9 mouse cellular contexts compared by ENCODE assay signal in the genomic region with DNA sequence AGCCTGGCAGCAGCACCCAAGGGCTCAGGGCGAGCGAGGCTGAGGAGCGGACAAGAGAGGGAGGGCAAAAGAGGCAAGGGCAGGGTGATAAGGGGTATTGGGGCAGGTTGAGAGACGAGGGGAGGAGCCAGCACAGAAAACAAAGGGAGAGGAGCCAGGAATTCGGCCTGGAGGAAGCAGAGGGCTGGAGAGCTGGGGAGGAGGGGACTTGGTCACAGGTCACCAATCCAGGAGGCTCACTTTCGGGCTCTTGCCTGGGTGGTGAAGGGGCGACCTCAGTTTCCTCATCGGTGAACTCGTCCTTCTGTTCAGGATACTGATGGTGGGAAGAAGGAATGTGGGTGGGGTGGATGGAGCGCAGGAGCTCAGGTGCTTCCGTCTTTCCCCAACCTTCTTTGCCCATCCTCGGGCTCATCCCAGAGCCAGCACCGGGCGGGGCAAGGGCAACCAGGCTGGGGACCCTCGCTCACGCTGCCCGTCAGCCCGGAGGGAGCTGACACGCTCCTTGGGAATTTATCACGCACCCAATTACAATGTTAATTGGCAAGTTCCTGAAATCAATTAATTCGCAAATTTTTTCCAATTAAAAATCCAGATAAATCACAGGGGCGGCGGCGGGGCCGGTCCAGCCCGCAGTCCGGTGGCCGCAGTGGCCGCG. TPM values are rescaled to one million over a fixed set of nuclear protein-coding genes. Genes with fewer than 3 reads are reported as not detected.
DNase-seq lines count a peak whose midpoint lies in the region; ATAC-seq and TF ChIP-seq lines count a peak whose summit lies in the region.
"Had no signal": no experiment of that assay in that cellular context is flagged by ENCODE, and none has a peak within 500 bp of the region (broad histone marks: within the 10 kb centered on the region; RNA-seq: fewer than 3 reads in every experiment).

No protein-coding gene starts in this region.

- no peak for ATAC-seq in kidney, embryonic 16.5 days (ENCODE audit: low FRiP score, low TSS enrichment)
- ATAC-seq in embryonic facial prominence, embryonic 13.5 days (ENCODE audit: insufficient number of reproducible peaks, insufficient read depth, low FRiP score, low TSS enrichment, low read depth) = no peak
- no peak for ATAC-seq in intestine, embryonic 15.5 days
- no peak for ATAC-seq in midbrain, postnatal 0 days (ENCODE audit: low FRiP score)

- H3K9ac ChIP-seq in kidney, embryonic 16.5 days (replicated peaks; ENCODE audit: low read length) = peak overlapping the region; percentile 51
- peak overlapping the region; percentile 66 for H3K9ac ChIP-seq in embryonic facial prominence, embryonic 13.5 days
- peak overlapping the region; percentile 21; the same call in 1 of the 2 replicates for H3K9ac ChIP-seq in intestine, embryonic 15.5 days
- peak overlapping the region; percentile 50 for H3K9ac ChIP-seq in midbrain, postnatal 0 days (replicated peaks; ENCODE audit: low read length, poor library complexity, severe bottlenecking)

- H3K9me3 ChIP-seq in kidney, embryonic 16.5 days (ENCODE audit: low read length) = no peaks in the 10 kb centered on the region
- H3K9me3 ChIP-seq in embryonic facial prominence, embryonic 13.5 days = no peaks in the 10 kb centered on the region
- H3K9me3 ChIP-seq in intestine, embryonic 15.5 days = no peaks in the 10 kb centered on the region
- no peaks in the 10 kb centered on the region for H3K9me3 ChIP-seq in midbrain, postnatal 0 days (ENCODE audit: low read length)

- DNase-seq in kidney, adult 9 months = no peak
- DNase-seq in midbrain, postnatal 0 days (ENCODE audit: low spot score) = no peak
- DNase-seq in thymus, postnatal 4 days = no peak
- DNase-seq in natural killer cell, adult 2 months (ENCODE audit: low spot score in 2 of 2) = no peak
- DNase-seq in left cerebral cortex, postnatal 4 days = no peak
- DNase-seq: cerebellum, postnatal 25 days had no signal

- peaks cover 83% of the 10 kb centered on the region for H3K27me3 ChIP-seq in kidney, embryonic 16.5 days (ENCODE audit: insufficient read depth, low read length)
- H3K27me3 ChIP-seq in embryonic facial prominence, embryonic 13.5 days = peaks cover 83% of the 10 kb centered on the region
- peaks cover 47% of the 10 kb centered on the region for H3K27me3 ChIP-seq in intestine, embryonic 15.5 days (replicated peaks)
- peaks cover 43% of the 10 kb centered on the region for H3K27me3 ChIP-seq in midbrain, postnatal 0 days (ENCODE audit: insufficient read depth, low read length)

- H3K36me3 ChIP-seq in kidney, embryonic 16.5 days (ENCODE audit: insufficient read depth, low read length) = no peaks in the 10 kb centered on the region
- no peaks in the 10 kb centered on the region for H3K36me3 ChIP-seq in embryonic facial prominence, embryonic 13.5 days
- H3K36me3 ChIP-seq in intestine, embryonic 15.5 days = no peaks in the 10 kb centered on the region
- no peaks in the 10 kb centered on the region for H3K36me3 ChIP-seq in midbrain, postnatal 0 days (ENCODE audit: insufficient read depth, low read length)

- TF ChIP-seq CTCF in midbrain, postnatal 0 days (IDR thresholded peaks at IDR 0.05) = no peak

- H3K4me2 ChIP-seq in kidney, embryonic 16.5 days (replicated peaks; ENCODE audit: low read depth, low read length) = peak overlapping the region; percentile 60
- H3K4me2 ChIP-seq in embryonic facial prominence, embryonic 13.5 days = peak overlapping the region; percentile 85
- peak overlapping the region; percentile 86 for H3K4me2 ChIP-seq in intestine, embryonic 15.5 days (replicated peaks)
- peak overlapping the region; percentile 60 for H3K4me2 ChIP-seq in midbrain, postnatal 0 days (ENCODE audit: low read depth, low read length, poor library complexity, severe bottlenecking)

- no peak overlapping the region for H3K27ac ChIP-seq in kidney, embryonic 16.5 days (ENCODE audit: low read length)
- H3K27ac ChIP-seq in embryonic facial prominence, embryonic 13.5 days = no peak overlapping the region
- H3K27ac ChIP-seq in intestine, embryonic 15.5 days = no peak overlapping the region
- no peak overlapping the region for H3K27ac ChIP-seq in midbrain, postnatal 0 days (ENCODE audit: low read depth, low read length)

- peak overlapping the region; percentile 44 for H3K4me3 ChIP-seq in kidney, embryonic 16.5 days (ENCODE audit: low read length)
- peak overlapping the region; percentile 46 for H3K4me3 ChIP-seq in embryonic facial prominence, embryonic 13.5 days
- H3K4me3 ChIP-seq in intestine, embryonic 15.5 days (replicated peaks) = peak overlapping the region; percentile 41
- H3K4me3 ChIP-seq in midbrain, postnatal 0 days (ENCODE audit: low read depth, low read length) = peak overlapping the region; percentile 37

- intact Hi-C loops in left cerebral cortex, postnatal 4 days (cut with DNase I) = no loop called here

- WGBS in kidney, embryonic 16.5 days = 8% methylated on average over 30 of the region's 30 CpGs
- WGBS in embryonic facial prominence, embryonic 13.5 days = 8% methylated on average over 30 of the region's 30 CpGs
- 13% methylated on average over 30 of the region's 30 CpGs for WGBS in intestine, embryonic 15.5 days
- WGBS in midbrain, postnatal 0 days = 11% methylated on average over 28 of the region's 30 CpGs

- H3K4me1 ChIP-seq in kidney, embryonic 16.5 days (ENCODE audit: insufficient read depth, low read length) = peaks cover 37% of the 10 kb centered on the region
- H3K4me1 ChIP-seq in embryonic facial prominence, embryonic 13.5 days = peaks cover 20% of the 10 kb centered on the region
- H3K4me1 ChIP-seq in intestine, embryonic 15.5 days (replicated peaks) = peaks cover 15% of the 10 kb centered on the region
- no peaks in the 10 kb centered on the region; the same call in 1 of the 2 replicates for H3K4me1 ChIP-seq in midbrain, postnatal 0 days (ENCODE audit: insufficient read depth, low read length)

RNA-seq across cellular contexts. Expression of gene Armh1, which starts 51.8 kb away (rescaled TPM):
- 0.23 and 0.39 TPM in 2 replicates for polyA plus RNA-seq in kidney, embryonic 16.5 days (2015; fragmentation: Nextera tagmentation; extraction: Ambion mirVana)
- polyA plus RNA-seq in embryonic facial prominence, embryonic 13.5 days (2015; fragmentation: Nextera tagmentation; extraction: Ambion mirVana) = 1.4 and 1.6 TPM in 2 replicates
- polyA plus RNA-seq in intestine, embryonic 15.5 days (2015; fragmentation: Nextera tagmentation; extraction: Ambion mirVana) = 0.19 and 0.32 TPM in 2 replicates
- total RNA-seq in midbrain, postnatal 0 days (2014; rRNA removed) = 1.8 and 3.1 TPM in 2 replicates
- polyA plus RNA-seq in midbrain, postnatal 0 days (2015; fragmentation: Nextera tagmentation; extraction: Ambion mirVana) = 2.5 and 2.6 TPM in 2 replicates
- 1 to 10 TPM; 1.3 to 1.4 TPM for total RNA-seq in left cerebral cortex, postnatal 4 days (2021)

RNA-seq across cellular contexts. Expression of gene Tmem53, which starts 52.0 kb away (rescaled TPM):
- 16.5 and 19.9 TPM in 2 replicates for polyA plus RNA-seq in kidney, embryonic 16.5 days (2015; fragmentation: Nextera tagmentation; extraction: Ambion mirVana)
- 14.9 and 17.5 TPM in 2 replicates for polyA plus RNA-seq in embryonic facial prominence, embryonic 13.5 days (2015; fragmentation: Nextera tagmentation; extraction: Ambion mirVana)
- polyA plus RNA-seq in intestine, embryonic 15.5 days (2015; fragmentation: Nextera tagmentation; extraction: Ambion mirVana) = 9.5 and 11.7 TPM in 2 replicates
- 7.6 and 10.5 TPM in 2 replicates for total RNA-seq in midbrain, postnatal 0 days (2014; rRNA removed)
- 9.7 and 12.6 TPM in 2 replicates for polyA plus RNA-seq in midbrain, postnatal 0 days (2015; fragmentation: Nextera tagmentation; extraction: Ambion mirVana)
- 1 to 10 TPM; 4.6 to 5.2 TPM for total RNA-seq in left cerebral cortex, postnatal 4 days (2021)
